Mouse (Mus musculus) kidney, postnatal 0 days (tissue): ENCODE results near the gene Gsto2. TPM values are rescaled to one million over a fixed set of nuclear protein-coding genes. Genes with fewer than 3 reads are reported as not detected.

Source experiments
- ATAC-seq: fragments of 200-750 bp; cut with Nextera tagmentation; replicated peaks from 2 replicates; pipeline ENCODE4 v1.8.0; 2017; ENCODE audit warnings: low read depth, moderate number of reproducible peaks, moderate TSS enrichment, moderate library complexity; ENCODE audit not compliant: low FRiP score
- DNase-seq: peaks from one replicate; pipeline ENCODE4 v3.0.0-alpha.2; 2016; ENCODE audit warnings: low spot score
- H3K27ac ChIP-seq: fragments of 300-500 bp; sonication (generic); 2 replicates; pipeline ENCODE4 v1.5.1; 2014; ENCODE audit warnings: mild to moderate bottlenecking
- H3K27me3 ChIP-seq: fragments of 300-500 bp; sonication (generic); 2 replicates; pipeline ENCODE4 v1.6.1; 2014; ENCODE audit warnings: low read length, mixed read lengths; ENCODE audit not compliant: insufficient read depth
- H3K36me3 ChIP-seq: fragments of 300-500 bp; sonication (generic); 2 replicates; pipeline ENCODE4 v1.6.1; 2014; ENCODE audit warnings: low read length, mixed read lengths; ENCODE audit not compliant: insufficient read depth
- H3K4me1 ChIP-seq: fragments of 300-500 bp; sonication (generic); replicated peaks from 2 replicates; pipeline ENCODE4 v1.6.1; 2014; ENCODE audit warnings: antibody characterized with exemption, low read length, mixed read lengths; ENCODE audit not compliant: insufficient read depth
- H3K4me2 ChIP-seq: fragments of 300-500 bp; sonication (generic); 2 replicates; pipeline ENCODE4 v1.6.1; 2014; ENCODE audit warnings: mild to moderate bottlenecking, low read length, moderate library complexity, mixed read lengths
- H3K4me3 ChIP-seq: fragments of 300-500 bp; sonication (generic); replicated peaks from 2 replicates; pipeline ENCODE4 v1.5.1; 2014; ENCODE audit warnings: low read depth, low read length
- H3K9ac ChIP-seq: fragments of 300-500 bp; sonication (generic); 2 replicates; pipeline ENCODE4 v1.6.1; 2014; ENCODE audit warnings: low read depth, low read length
- H3K9me3 ChIP-seq: fragments of 300-500 bp; sonication (generic); replicated peaks from 2 replicates; pipeline ENCODE4 v1.6.1; 2016; ENCODE audit warnings: low read length, inconsistent platforms, mixed read lengths
- CTCF ChIP-seq: IDR thresholded peaks from 2 replicates; pipeline ENCODE4 v1.5.1; 2016; ENCODE audit warnings: antibody characterized with exemption, low read depth, mild to moderate bottlenecking, moderate library complexity
- WGBS: fragments of 180-500 bp; shearing (Covaris S2); extraction: QIAGEN DNeasy Blood & Tissue Kit; methylation state at CpG from one replicate; pipeline ENCODE4 v1.1.7; 2014; 5-methylcytosine and 5-hydroxymethylcytosine counted together
- polyA plus RNA-seq: library from polyadenylated mRNA; unstranded; fragments of >200 nt; fragmentation: Nextera tagmentation; extraction: Ambion mirVana; gene quantifications from 2 replicates; pipeline ENCODE4 v1.2.1, GENCODE M21; 2015

Gsto2 gene
- polyA plus RNA-seq, 1 experiment from 2014 or later, result 1.7 TPM

- peaks cover 12% of the 10 kb centered on the region; the same call in 1 of the 2 replicates for H3K36me3 ChIP-seq
- ATAC-seq (no peak), DNase-seq (no peak)
- H3K27me3 ChIP-seq, result no peaks in the 10 kb centered on the region
- H3K4me3 ChIP-seq, result peak overlapping the region; percentile 55; the same call in 1 of the 2 replicates
- WGBS, result 83% methylated on average over 7 of the region's 7 CpGs
- no peak overlapping the region; the same call in 1 of the 2 replicates for H3K27ac ChIP-seq
- no peaks in the 10 kb centered on the region for H3K4me1 ChIP-seq
- TF ChIP-seq CTCF, result no peak
- H3K9ac ChIP-seq, result 0 out of 2 replicates have a peak overlapping the region, but pooled peaks have one; percentile 81
- no peaks in the 10 kb centered on the region for H3K9me3 ChIP-seq
- peak overlapping the region; percentile 96 for H3K4me2 ChIP-seq
Measured at GRCm38 (mm10) chr19:47864721-47865120, 613 bp upstream of the Gsto2 start.

- Histone ChIP-seq H3K4me1 (no peaks in the 10 kb centered on the region), H3K9me3 (no peaks in the 10 kb centered on the region), H3K27me3 (no peaks in the 10 kb centered on the region), H3K9ac (no peak overlapping the region), H3K36me3 (no peaks in the 10 kb centered on the region), H3K4me3 (no peak overlapping the region), H3K27ac (no peak overlapping the region), H3K4me2 (no peak overlapping the region)
- no peak for TF ChIP-seq CTCF
- WGBS, result 67% methylated on average over 4 of the region's 4 CpGs
- ATAC-seq (no peak), DNase-seq (no peak)
Measured at GRCm38 (mm10) chr19:47867628-47868175, 2.4 kb downstream of the Gsto2 start.

- no peak for DNase-seq
- no peak overlapping the region for H3K4me2 ChIP-seq
- H3K4me3 ChIP-seq, result no peak overlapping the region
- 49% methylated on average over 4 of the region's 4 CpGs for WGBS
- no peak for ATAC-seq
- no peaks in the 10 kb centered on the region for H3K27me3 ChIP-seq
- H3K27ac ChIP-seq, result no peak overlapping the region
- H3K36me3 ChIP-seq, result no peaks in the 10 kb centered on the region
- no peak for TF ChIP-seq CTCF
- no peaks in the 10 kb centered on the region for H3K4me1 ChIP-seq
- no peak overlapping the region for H3K9ac ChIP-seq
- no peaks in the 10 kb centered on the region for H3K9me3 ChIP-seq
Measured at GRCm38 (mm10) chr19:47868951-47869350, 3.6 kb downstream of the Gsto2 start.

GRCm38 (mm10) chr19:47869516-47869915, 4.2 kb downstream of the Gsto2 start:
- no peak for ATAC-seq
- no peaks in the 10 kb centered on the region for H3K36me3 ChIP-seq
- no peaks in the 10 kb centered on the region for H3K9me3 ChIP-seq
- TF ChIP-seq CTCF, result no peak
- no peak overlapping the region for H3K4me3 ChIP-seq
- H3K27me3 ChIP-seq, result no peaks in the 10 kb centered on the region
- no peaks in the 10 kb centered on the region for H3K4me1 ChIP-seq
- 34% methylated on average over 3 of the region's 3 CpGs for WGBS
- H3K4me2 ChIP-seq, result no peak overlapping the region
- DNase-seq, result no peak
- no peak overlapping the region for H3K9ac ChIP-seq
- no peak overlapping the region for H3K27ac ChIP-seq

GRCm38 (mm10) chr19:47870102-47870666, 4.8 kb downstream of the Gsto2 start:
- Histone ChIP-seq H3K4me2 (no peak overlapping the region), H3K9me3 (no peaks in the 10 kb centered on the region), H3K4me1 (no peaks in the 10 kb centered on the region), H3K9ac (no peak overlapping the region), H3K27me3 (no peaks in the 10 kb centered on the region), H3K4me3 (no peak overlapping the region), H3K36me3 (no peaks in the 10 kb centered on the region), H3K27ac (no peak overlapping the region)
- WGBS, result 78% methylated on average over 7 of the region's 7 CpGs
- DNase-seq (no peak), ATAC-seq (no peak)
- TF ChIP-seq CTCF, result no peak

- Histone ChIP-seq H3K4me1 (no peaks in the 10 kb centered on the region), H3K9ac (no peak overlapping the region), H3K36me3 (no peaks in the 10 kb centered on the region), H3K27me3 (no peaks in the 10 kb centered on the region), H3K27ac (no peak overlapping the region), H3K9me3 (no peaks in the 10 kb centered on the region), H3K4me3 (no peak overlapping the region), H3K4me2 (no peak overlapping the region)
- DNase-seq (peak; percentile 43), ATAC-seq (no peak)
- TF ChIP-seq CTCF, result peak; percentile 57
- WGBS, result 34% methylated on average over 10 of the region's 10 CpGs
Measured at GRCm38 (mm10) chr19:47871515-47871914, 6.2 kb downstream of the Gsto2 start.
